Mouse (Mus musculus): ENCODE measurements around the gene Zbtb45.

Zbtb45 gene

DNA sequence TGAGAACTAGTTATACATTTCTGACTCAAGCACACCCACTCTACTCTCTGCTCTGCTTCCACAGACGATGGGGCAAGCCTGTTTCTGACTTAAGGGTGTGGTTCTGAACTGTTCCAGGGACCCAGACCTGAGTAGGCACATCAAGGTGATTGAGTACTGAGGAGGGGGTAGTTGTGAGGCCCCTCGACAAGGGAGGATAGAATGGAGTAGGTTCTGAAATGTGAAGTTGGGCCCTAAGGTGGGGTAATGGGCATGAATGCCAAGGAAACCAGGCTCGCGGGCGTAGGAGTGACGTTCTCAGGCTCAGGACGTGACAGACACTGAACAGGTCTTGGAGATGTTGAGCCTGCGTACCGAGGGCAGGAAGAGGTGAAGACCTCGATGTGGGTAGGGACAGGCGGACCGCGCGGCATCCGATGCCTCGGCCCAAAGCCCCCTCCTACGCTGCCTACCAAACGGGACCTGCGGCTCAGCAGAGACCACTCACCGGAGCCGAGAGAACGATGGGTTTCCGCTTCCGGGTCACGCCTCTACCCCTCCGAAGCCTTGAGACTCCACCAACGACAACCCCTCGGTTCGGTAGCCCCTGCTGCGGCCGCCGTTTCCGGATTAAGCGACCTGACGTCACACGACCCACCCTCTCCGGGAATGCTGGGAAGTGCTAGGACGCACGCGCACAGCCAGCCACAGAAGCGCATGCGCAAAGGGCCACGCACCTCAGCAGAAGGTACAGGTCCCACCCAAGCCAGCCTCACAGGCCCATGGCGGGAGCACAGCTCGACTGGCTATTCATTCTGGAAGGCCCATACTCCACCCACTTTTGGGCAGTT lies 24.5 kb upstream of the Zbtb45 start, which contains the start of gene Chmp2a:
Chmp2a (minus strand) TSS at position 660 of the 830 bp plus-strand sequence.
- in situ Hi-C loops (cut with MboI, MseI) = no loop called here

DNA sequence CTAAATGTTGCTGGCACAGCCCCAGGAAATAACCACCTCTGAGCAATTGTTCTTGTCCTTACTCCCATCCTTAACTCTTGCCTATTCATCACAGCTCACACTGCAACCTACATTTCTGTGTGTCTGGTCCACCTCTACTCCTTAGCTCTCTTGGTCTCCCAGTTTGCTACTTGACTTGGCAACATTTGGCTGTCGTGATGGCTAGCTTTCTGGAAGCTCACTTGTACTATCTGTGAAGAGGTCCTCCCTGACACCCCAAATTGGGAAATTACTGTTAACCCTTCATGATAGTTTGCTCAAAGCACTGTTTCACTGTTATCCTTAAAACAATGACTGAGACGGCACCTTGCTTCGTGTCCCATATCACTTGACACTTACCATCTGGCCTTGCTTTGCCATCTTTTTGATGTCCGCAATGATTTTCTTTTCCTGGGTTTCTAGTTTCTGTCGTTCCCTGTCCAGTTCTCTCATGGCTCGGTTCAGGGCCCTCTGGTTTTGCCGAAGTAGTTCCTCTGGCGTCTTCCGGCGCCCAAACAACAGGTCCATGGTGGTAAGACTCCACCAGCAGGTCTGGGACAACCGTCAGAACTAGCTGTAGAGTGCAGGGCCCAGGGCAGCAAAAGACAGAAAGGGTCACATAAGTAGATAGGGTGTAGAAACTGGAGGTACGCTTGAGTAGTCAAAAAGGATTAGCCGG lies 23.8 kb upstream of the Zbtb45 start:
- in situ Hi-C loops (cut with MboI, MseI) = no loop called here

- in situ Hi-C loops (cut with MboI, MseI) = no loop called here
These were observed 22.7 kb upstream of the Zbtb45 start for GRCm38 (mm10) chr7:13032541-13032940.

- in situ Hi-C loops (cut with MboI, MseI) = no loop called here
These were observed 22.1 kb upstream of the Zbtb45 start for GRCm38 (mm10) chr7:13031983-13032382.

DNA sequence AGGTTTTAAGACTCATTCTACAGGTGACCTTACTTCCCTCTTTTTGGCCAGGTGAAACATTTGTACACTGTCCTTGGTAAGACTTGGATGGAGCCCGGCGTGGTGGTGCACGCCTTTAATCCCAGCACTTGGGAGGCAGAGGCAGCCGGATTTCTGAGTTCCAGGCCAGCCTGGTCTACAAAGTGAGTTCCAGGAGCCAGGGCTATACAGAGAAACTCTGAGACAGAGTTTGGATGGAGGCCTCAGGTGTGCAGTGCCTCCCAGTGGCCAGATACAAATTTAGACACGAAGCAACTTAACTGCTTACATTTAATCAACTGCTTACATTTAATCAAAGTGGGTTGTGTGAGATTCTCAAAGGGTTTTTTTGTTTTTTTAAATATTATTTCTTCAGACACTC lies 21.2 kb upstream of the Zbtb45 start:
- in situ Hi-C loops (cut with MboI, MseI) = no loop called here

GRCm38 (mm10) chr7:13028986-13029385 lies 19.2 kb upstream of the Zbtb45 start:
- in situ Hi-C loops (cut with MboI, MseI) = no loop called here

DNA sequence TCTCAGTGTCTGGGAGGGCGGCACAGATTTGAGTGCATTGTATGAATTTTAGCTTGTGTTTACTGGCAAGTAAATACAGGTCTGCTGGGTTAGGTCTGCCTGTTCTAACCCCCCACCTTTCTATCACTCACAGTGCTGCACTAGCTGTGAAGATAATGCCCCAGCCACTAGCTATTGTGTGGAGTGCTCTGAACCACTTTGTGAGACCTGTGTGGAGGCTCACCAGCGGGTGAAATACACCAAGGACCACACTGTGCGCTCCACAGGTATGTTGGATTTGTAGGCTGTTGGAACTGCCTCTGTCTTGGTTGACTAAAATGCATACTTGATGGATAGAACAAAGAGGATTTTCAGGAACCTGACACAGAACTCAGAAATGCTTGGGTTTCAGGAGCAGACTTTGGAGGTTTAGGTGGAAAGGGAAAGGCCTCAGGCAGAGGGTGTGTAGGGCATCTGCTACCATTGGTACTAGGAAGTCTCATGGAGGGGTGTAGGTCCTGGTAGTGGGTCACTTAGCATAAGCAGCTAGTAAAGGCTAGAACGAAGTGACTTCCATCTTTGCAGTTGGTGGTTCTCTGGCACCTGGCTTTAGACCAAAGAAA lies 15.8 kb upstream of the Zbtb45 start:
- in situ Hi-C loops (cut with MboI, MseI) = no loop called here

DNA sequence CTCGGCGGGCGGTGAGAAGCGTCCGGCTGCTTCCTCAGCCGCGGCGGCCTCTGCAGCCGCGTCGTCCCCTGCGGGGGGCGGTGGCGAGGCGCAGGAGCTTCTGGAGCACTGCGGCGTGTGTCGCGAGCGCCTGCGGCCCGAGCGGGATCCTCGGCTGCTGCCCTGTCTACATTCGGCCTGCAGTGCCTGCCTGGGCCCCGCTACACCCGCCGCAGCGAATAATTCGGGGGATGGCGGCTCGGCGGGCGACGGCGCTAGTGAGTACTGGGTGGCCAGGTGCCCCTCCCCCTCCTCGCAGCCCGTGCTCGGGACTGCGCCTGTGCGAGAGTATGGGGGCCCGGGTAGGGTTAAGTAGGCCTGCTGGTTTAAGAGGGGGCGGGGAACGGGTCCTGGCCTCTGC lies 15.0 kb upstream of the Zbtb45 start:
- in situ Hi-C loops (cut with MboI, MseI) = no loop called here

DNA sequence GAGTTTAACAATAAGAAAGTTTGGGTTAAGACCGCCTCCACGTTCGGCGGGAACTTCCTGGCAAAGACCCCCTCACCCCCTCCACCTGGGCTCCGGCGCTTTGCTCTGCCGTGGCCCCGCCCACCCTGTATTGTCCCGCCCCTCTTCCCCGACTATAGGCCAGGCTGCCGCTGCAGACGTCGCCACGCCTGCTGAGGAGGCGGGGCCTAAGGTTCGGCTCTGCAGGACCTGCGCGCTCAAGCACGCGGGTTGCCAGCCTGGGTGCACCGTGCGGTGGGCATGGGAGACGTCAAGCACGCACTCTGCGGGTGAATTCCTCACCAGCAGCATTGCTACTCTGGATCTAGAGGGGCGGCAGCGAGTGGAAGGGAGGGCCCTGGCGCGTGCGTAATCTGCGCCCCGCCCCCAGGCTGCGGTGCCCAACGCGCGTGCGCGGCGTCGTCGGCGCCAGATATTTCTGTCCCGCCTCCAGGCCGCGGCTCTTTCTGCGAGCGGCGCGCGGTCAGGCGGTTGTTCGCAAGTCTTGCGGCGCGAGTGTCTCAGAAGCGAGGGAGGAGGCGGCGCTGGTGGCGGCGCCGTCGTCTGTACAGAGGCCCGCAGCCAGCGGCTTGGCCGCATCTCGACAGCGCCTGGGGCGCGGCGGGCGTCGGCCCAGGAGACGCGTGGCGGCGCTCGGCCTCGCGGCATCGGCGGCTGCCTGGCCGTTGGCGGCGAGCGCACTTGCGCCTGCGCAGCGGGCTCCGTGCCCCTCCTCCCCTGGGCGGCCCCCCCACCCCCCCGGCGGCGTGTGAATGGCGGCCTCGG lies 14.3 kb upstream of the Zbtb45 start:
- in situ Hi-C loops (cut with MboI, MseI) = no loop called here

- in situ Hi-C loops (cut with MboI, MseI) = no loop called here
These were observed 13.1 kb upstream of the Zbtb45 start for GRCm38 (mm10) chr7:13022773-13023535.

GRCm38 (mm10) chr7:13015217-13015616 lies 5.4 kb upstream of the Zbtb45 start:
- in situ Hi-C loops (cut with MboI, MseI) = no loop called here

- in situ Hi-C loops (cut with MboI, MseI) = no loop called here
These were observed 4.5 kb upstream of the Zbtb45 start for GRCm38 (mm10) chr7:13014275-13014839.

DNA sequence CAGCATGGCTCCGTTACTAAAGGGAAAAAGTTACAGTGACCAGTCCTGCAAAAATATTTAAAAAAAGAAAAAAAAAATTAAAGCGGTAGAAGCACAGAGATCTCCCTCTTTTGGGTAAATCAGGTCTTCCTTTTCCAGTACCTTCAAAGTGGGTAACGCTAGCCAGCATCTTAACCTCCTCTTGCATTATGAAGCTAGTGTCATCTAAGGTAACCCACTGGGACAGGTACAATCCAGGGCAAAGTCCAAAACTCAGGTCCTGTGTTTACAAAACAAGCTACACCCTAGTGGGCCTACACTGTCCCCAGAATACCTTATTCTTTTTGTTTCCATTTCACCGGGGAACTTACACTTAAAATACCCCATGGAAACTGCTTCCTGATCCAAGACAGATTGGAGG lies 3.8 kb upstream of the Zbtb45 start:
- in situ Hi-C loops (cut with MboI, MseI) = no loop called here

DNA sequence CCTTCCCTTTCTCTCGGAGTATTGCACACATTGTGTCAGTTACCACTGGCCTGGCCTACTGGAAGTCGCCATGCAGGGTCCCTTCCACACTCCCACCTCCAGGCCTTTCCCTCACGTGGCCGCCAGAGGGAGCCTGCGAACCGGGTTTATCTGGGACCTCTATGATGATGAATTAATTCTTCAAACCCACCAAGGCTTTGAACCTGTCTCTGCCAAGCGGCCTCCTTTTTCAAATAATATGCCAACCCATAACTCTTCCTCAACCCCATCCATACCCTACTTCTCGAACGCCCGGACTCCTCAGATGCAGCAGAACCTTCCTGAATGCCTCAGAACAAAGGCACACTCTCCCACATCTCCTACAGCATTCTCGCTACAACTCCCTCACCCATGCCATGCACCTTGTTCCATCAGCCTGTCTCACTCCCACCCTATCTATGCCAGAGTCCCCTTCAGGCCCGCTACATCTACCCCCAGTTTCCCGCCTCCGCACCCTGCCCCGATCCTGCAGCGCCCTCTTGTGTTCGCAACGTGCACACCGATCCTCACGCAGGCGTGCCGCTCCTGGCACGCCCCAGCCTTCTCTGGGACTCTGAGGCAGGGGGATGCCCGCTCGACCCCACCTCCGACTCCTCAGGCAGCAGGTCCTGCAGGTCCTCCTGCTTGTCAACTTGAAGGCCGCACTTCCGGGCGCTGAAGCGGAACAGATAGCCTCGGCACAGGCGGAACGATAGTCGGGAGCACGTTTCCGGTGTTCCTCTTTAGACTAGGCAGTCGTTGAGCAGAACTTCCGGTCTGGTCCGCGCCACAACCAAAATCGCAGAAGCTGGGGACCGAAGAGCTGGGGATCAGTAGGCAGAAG lies 460 bp downstream of the Zbtb45 start:
- in situ Hi-C loops (cut with MboI, MseI) = loop anchor here (5.0 kb wide), 2 partner anchors 33 to 182 kb away; no protein-coding TSS in a partner anchor

- in situ Hi-C loops (cut with MboI, MseI) = loop anchor here (5.0 kb wide), 2 partner anchors 35 to 180 kb away; no protein-coding TSS in a partner anchor
These were observed 2.3 kb downstream of the Zbtb45 start for GRCm38 (mm10) chr7:13007341-13008092.

- in situ Hi-C loops (cut with MboI, MseI) = loop anchor here (5.0 kb wide), 2 partner anchors 36 to 179 kb away; no protein-coding TSS in a partner anchor
These were observed 3.3 kb downstream of the Zbtb45 start for GRCm38 (mm10) chr7:13006531-13006930.

DNA sequence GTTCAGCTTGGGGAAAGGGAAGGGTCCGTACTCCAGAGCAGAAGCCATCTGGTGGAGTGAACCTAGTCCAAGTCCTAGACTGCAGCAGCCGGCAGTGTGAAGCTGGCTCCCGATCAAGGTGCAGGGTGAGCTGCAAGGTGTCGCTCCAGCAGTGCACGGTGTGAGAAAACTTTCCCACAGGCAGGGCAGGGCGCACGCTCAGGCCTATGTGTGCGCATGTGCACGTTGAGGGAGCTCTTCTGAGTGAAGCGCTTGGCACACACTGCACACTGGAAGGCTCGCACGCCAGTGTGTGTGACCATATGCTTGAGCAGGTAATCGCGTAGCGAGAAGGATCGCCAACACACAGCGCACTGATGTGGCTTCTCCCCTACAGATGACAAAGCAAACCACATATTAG lies 3.8 kb downstream of the Zbtb45 start:
- in situ Hi-C loops (cut with MboI, MseI) = loop anchor here (5.0 kb wide), 2 partner anchors 36 to 179 kb away; no protein-coding TSS in a partner anchor

DNA sequence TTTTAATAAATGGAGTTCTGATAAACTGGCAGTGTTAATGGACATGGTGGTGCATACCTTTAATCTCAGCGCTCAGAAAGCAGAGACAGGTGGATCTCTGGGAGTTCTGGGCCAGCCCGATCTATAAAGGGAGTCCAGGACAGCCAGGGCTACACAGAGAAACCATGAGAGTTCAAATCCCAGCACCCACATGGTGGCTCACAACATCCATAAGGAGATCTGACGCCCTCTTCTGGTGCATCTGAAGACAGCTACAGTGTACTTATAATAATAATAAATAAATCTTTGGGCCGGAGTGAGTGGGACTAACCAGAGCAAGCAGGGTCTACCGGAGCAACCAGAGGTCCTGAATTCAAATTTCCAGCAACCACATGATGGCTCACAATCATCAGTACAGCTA lies 6.5 kb downstream of the Zbtb45 start:
- in situ Hi-C loops (cut with MboI, MseI) = no loop called here

DNA sequence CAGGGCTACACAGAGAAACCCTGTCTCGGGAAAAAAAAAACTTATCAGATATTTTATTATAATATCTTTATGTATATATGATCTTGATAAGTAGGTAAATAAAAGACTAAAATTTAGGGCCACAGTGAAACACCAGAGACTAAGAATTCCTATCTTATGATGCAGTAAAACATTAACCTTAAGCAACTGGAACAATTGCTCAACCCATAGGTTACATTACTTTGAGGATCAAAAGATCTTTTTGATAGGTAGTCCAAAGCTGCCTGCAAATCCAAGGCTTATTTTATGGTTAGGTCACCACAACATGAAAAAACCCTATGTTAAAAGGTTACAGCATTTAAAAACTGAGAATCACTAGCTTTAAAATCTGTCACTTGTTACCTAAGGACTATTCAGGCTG lies 8.2 kb downstream of the Zbtb45 start:
- in situ Hi-C loops (cut with MboI, MseI) = no loop called here
